Mouse (Mus musculus) Patski (cell line): Measurements from ENCODE around the gene Ampd3. TPM values are rescaled to one million over a fixed set of nuclear protein-coding genes. Genes with fewer than 3 reads are reported as not detected.

Source experiments
- ATAC-seq: fragments of 100-300 bp; one replicate; pipeline ENCODE4 v1.8.0; 2021
- CTCF ChIA-PET: fragments of 350-600 bp; sonication (Branson Sonifier 250); formaldehyde crosslinking; loops from one replicate; lab custom pipeline; 2022; ENCODE audit warnings: inconsistent platforms; lab: Charles Lee
- POLR2A ChIA-PET: fragments of 350-600 bp; sonication (Branson Sonifier 250); formaldehyde crosslinking; loops from one replicate; lab custom pipeline; 2022; ENCODE audit warnings: antibody characterized with exemption, inconsistent platforms; lab: Charles Lee
- DNase-seq: peaks from one replicate; pipeline ENCODE4 v3.0.0-alpha.2; 2011; ENCODE audit warnings: low read depth, low spot score
- H3K27me3 ChIP-seq: fragments of 371-371 bp; one replicate; pipeline ENCODE4 v1.5.1; 2021
- CTCF ChIP-seq: fragments of 100-300 bp; IDR thresholded peaks from one replicate; pipeline ENCODE4 v1.5.1; 2021
- in situ Hi-C: fragments of 300-500 bp; cut with MboI; formaldehyde crosslinking; loops from 3 replicates; pipeline ENCODE4 v1.11.1; 2018; ENCODE audit warnings: low pct_unique_long_range_greater_than_20kb, mixed read lengths
- polyA plus RNA-seq: library from polyadenylated mRNA; unstranded; gene quantifications from one replicate; pipeline ENCODE4 v1.2.3, GENCODE M21; 2021

Gene Ampd3
- polyA plus RNA-seq, 1 experiment from 2014 or later: 59.3 TPM

DNA sequence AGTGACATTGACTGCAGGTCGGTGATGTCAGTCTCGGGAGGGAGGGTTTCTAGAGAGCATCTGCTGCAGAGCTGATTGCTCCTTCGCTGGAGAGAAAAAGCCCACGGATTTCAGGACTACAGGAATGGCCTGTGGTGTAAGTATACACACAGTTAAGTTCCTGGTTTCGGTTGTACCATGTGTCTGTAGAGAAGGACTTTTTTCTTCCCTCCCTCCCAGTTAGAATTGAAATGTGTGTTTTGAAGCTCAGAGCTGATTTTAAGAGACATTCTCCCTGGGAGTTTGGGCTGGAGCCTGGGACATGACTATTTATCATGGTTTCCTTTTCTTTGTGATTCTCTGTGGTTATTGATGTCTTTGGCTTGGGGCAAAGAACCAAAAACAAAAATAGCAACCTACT is 28.2 kb upstream of the Ampd3 start:
- CTCF ChIA-PET: interaction anchor here (1.2 kb wide), 1 partner anchor 13 kb away, joined by 4 read pairs; no protein-coding TSS in a partner anchor
- DNase-seq (no peak), ATAC-seq (no peak)
- in situ Hi-C loops: no loop called here
- no peak for TF ChIP-seq CTCF
- H3K27me3 ChIP-seq: no peaks in the 10 kb centered on the region
- POLR2A ChIA-PET: interaction anchor here (0.5 kb wide), 1 partner anchor 46 kb away, joined by 3 read pairs; no protein-coding TSS in a partner anchor

DNA sequence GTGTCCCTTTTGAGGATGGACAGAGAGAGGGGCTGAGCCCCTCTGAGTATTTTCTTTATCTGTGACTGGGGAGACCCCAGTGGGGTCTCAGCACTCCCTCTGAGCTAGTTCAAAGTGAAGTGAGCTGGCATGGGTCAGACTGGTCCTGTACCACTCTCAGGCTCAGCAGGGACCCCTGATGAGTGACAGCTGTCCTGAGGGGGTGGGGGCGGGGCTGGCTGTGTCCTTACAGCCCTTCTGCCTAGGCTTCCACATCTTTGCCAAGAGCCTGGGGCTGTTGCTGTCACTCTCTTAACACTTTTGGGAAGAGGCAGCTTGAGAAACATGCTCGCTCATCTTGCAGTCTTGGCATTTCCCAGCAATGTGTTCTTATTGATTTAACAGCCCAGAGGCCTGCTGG is 27.8 kb upstream of the Ampd3 start:
- POLR2A ChIA-PET: no interaction called here
- CTCF ChIA-PET: interaction anchor here (1.2 kb wide), 1 partner anchor 13 kb away, joined by 4 read pairs; no protein-coding TSS in a partner anchor
- H3K27me3 ChIP-seq: no peaks in the 10 kb centered on the region
- no peak for DNase-seq
- TF ChIP-seq CTCF: no peak
- no peak for ATAC-seq
- in situ Hi-C loops: no loop called here

DNA sequence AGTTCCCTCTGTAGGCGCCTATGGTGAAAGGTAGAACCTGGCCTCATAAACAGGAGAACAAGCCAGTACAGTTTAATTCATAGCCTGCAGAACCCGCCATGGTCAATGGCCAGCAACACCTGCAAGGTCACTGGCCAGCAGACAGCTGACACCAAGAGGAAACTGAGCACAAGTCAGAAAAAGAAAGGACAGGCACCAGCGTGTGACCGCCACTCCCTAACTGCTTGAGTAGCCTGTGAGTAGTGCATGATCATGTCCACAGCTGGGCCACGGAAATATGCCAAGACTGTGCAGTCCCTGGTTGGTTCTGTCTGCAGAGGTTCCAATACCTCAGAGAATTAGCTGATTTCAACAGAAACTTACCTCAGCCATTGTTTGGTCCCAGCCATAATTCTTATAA is 26.0 kb upstream of the Ampd3 start:
- no peak for DNase-seq
- in situ Hi-C loops: no loop called here
- ChIA-PET CTCF (no interaction called here), POLR2A (no interaction called here)
- no peak for ATAC-seq
- H3K27me3 ChIP-seq: no peaks in the 10 kb centered on the region
- no peak for TF ChIP-seq CTCF

- no peak for ATAC-seq
- TF ChIP-seq CTCF: no peak
- no peak for DNase-seq
- ChIA-PET CTCF (interaction anchor here (1.2 to 1.4 kb wide), 2 partner anchors 12 to 17 kb away, joined by 3 to 4 read pairs; no protein-coding TSS in a partner anchor), POLR2A (interaction anchor here (0.6 kb wide), 1 partner anchor 24 kb away, joined by 3 read pairs; no protein-coding TSS in a partner anchor)
- H3K27me3 ChIP-seq: no peaks in the 10 kb centered on the region
- in situ Hi-C loops: no loop called here
These were observed 21.9 kb upstream of the Ampd3 start for GRCm38 (mm10) chr7:110746087-110746562.

DNA sequence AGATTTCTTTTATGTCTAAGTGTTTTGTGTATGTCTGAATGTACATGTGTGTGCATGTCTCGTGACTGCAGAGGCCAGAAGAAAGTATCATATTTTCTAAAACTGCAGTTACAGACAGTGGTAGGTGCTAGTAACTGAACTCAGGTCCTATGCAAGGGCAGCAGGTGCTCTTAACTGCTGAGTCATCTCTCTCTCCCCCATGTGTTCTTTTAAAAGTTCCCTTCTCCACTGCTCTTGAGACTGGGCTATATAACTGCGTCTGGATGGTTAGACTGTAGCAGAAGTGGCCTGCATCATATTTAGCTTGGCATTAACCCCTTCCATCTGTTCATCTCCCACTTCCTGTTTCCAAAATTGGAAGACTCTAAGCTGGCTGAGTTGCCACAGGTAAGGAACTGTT is 21.2 kb upstream of the Ampd3 start:
- POLR2A ChIA-PET: no interaction called here
- no peaks in the 10 kb centered on the region for H3K27me3 ChIP-seq
- no peak for DNase-seq
- no peak for ATAC-seq
- no peak for TF ChIP-seq CTCF
- CTCF ChIA-PET: interaction anchor here (1.4 kb wide), 1 partner anchor 16 kb away, joined by 4 read pairs; no protein-coding TSS in a partner anchor
- in situ Hi-C loops: no loop called here

DNA sequence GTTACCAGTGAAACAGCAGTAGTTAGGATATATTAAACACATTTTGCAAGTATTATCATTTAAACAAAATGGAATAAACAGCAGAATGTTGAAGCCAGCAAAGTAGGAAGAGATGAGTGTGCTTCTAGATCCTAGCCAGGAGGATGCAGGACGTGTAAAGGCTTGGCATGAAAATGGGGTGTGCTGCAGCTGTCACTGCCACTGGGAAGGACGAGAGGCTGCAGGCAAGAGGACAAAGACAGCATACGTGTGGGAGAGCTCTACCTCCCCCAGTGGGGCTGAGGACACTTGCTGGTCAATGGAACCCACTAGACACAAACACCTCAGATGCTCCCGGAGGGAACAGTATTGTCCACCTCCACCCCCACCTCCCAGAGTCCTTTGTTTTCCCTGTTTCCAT is 17.2 kb upstream of the Ampd3 start:
- ATAC-seq (no peak), DNase-seq (no peak)
- in situ Hi-C loops: no loop called here
- H3K27me3 ChIP-seq: no peaks in the 10 kb centered on the region
- CTCF ChIA-PET: no interaction called here
- POLR2A ChIA-PET: no interaction called here
- TF ChIP-seq CTCF: no peak

DNA sequence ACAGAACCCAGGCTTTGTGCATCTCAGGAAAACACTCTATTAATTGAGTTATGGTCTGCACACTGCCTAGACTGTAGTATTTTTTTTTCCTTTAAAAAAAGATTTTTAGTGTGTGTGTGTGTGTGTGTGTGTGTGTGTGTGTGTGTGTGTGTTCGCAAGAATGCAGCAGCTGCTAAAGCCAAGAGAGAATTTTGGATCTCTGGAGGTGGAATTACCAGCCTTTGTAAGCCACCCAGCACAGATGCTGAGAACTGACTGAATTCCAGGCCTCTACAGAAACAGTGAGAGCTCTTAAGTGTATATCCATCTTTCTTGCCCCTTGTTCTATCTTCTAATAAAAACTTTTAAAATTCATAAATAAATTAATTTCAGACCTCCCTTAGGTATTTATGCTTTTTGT is 16.4 kb upstream of the Ampd3 start:
- in situ Hi-C loops: no loop called here
- ChIA-PET CTCF (no interaction called here), POLR2A (no interaction called here)
- no peak for TF ChIP-seq CTCF
- ATAC-seq (no peak), DNase-seq (no peak)
- no peaks in the 10 kb centered on the region for H3K27me3 ChIP-seq

- no peak for DNase-seq
- no peak for TF ChIP-seq CTCF
- POLR2A ChIA-PET: interaction anchor here (0.5 kb wide), 1 partner anchor 46 kb away, joined by 3 read pairs; no protein-coding TSS in a partner anchor
- in situ Hi-C loops: no loop called here
- ATAC-seq: no peak
- CTCF ChIA-PET: interaction anchor here (0.7 kb wide), 1 partner anchor 32 kb away, joined by 3 read pairs; no protein-coding TSS in a partner anchor
- no peaks in the 10 kb centered on the region for H3K27me3 ChIP-seq
These were observed 14.7 kb upstream of the Ampd3 start for GRCm38 (mm10) chr7:110753310-110753709.

DNA sequence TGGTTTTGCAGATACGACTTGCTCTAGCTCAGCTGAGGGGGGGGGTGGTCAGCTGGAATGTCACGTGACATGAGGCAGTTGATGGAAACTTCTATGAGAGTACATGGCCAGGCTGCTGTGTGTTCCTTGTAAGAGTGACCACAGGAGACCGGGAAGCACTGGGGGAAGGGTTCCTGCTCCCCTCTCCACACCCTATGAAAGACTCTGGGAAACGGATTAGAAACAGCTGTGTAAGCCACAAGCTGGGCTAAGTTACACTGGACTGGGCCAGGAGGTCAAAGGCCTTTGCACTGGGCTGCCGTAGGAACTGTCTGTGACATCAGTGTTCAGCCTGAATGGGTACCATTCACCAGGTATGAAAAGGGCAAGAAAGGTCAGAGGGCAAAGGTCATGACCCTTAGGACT is 14.1 kb upstream of the Ampd3 start:
- ChIA-PET CTCF (interaction anchor here (0.7 kb wide), 1 partner anchor 32 kb away, joined by 3 read pairs; no protein-coding TSS in a partner anchor), POLR2A (interaction anchor here (0.5 kb wide), 1 partner anchor 46 kb away, joined by 3 read pairs; no protein-coding TSS in a partner anchor)
- DNase-seq (no peak), ATAC-seq (no peak)
- H3K27me3 ChIP-seq: no peaks in the 10 kb centered on the region
- no peak for TF ChIP-seq CTCF
- in situ Hi-C loops: no loop called here

- H3K27me3 ChIP-seq: no peaks in the 10 kb centered on the region
- ChIA-PET CTCF (interaction anchor here (1.0 kb wide), 1 partner anchor 27 kb away, joined by 3 read pairs; no protein-coding TSS in a partner anchor), POLR2A (interaction anchor here (0.7 to 2.5 kb wide), 2 partner anchors 12 to 167 kb away, joined by 9 to 11 read pairs; partner anchors contain the start of gene Ampd3)
- ATAC-seq (no peak), DNase-seq (no peak)
- in situ Hi-C loops: no loop called here
- no peak for TF ChIP-seq CTCF
These were observed 11.6 kb upstream of the Ampd3 start for GRCm38 (mm10) chr7:110756440-110756839.

- H3K27me3 ChIP-seq: no peaks in the 10 kb centered on the region
- no peak for ATAC-seq
- POLR2A ChIA-PET: no interaction called here
- no peak for DNase-seq
- TF ChIP-seq CTCF: no peak
- in situ Hi-C loops: no loop called here
- CTCF ChIA-PET: interaction anchor here (1.2 to 1.4 kb wide), 2 partner anchors 16 to 25 kb away, joined by 3 to 4 read pairs; no protein-coding TSS in a partner anchor
These were observed 5.3 kb upstream of the Ampd3 start for GRCm38 (mm10) chr7:110762605-110763180.
